Mouse (Mus musculus) heart, embryonic 14.5 days (tissue): ENCODE data around the gene Ipo9. TPM values are rescaled to one million over a fixed set of nuclear protein-coding genes. Genes with fewer than 3 reads are reported as not detected.

Source experiments
- ATAC-seq: fragments of 200-750 bp; cut with Nextera tagmentation; 2 replicates; pipeline ENCODE4 v1.8.0; 2017; ENCODE audit warnings: low read depth, moderate TSS enrichment; ENCODE audit not compliant: insufficient number of reproducible peaks, insufficient read depth, low FRiP score
- H3K27ac ChIP-seq, 2 experiments: fragments of 200-500 bp in 1 of 2; fragments of 300-500 bp in 1 of 2; sonication (generic) in 1 of 2; replicated peaks in 1 of 2; 2 replicates each; pipeline ENCODE4 v1.5.1; 2012 to 2014; ENCODE audit warnings: low read depth in 2 of 2, low read length in 2 of 2, control low read depth in 1 of 2, mild to moderate bottlenecking in 1 of 2, mixed read lengths in 1 of 2; ENCODE audit not compliant: control insufficient read depth in 1 of 2, insufficient read depth in 1 of 2
- H3K27me3 ChIP-seq: fragments of 300-500 bp; sonication (generic); 2 replicates; pipeline ENCODE4 v1.6.1; 2014; ENCODE audit warnings: mild to moderate bottlenecking, low read length, control low read depth; ENCODE audit not compliant: control insufficient read depth, insufficient read depth
- H3K36me3 ChIP-seq: fragments of 300-500 bp; sonication (generic); 2 replicates; pipeline ENCODE4 v1.6.1; 2014; ENCODE audit warnings: mild to moderate bottlenecking, control low read depth, low read length, mixed read lengths; ENCODE audit not compliant: control insufficient read depth, insufficient read depth
- H3K4me1 ChIP-seq, 2 experiments: fragments of 200-500 bp in 1 of 2; fragments of 300-500 bp in 1 of 2; sonication (generic) in 1 of 2; 2 replicates each; pipeline ENCODE4 v1.6.1; 2012 to 2014; ENCODE audit warnings: low read length in 2 of 2, control low read depth in 1 of 2, mixed read lengths in 1 of 2; ENCODE audit not compliant: control insufficient read depth in 2 of 2, insufficient read depth in 2 of 2
- H3K4me2 ChIP-seq: fragments of 300-500 bp; sonication (generic); 2 replicates; pipeline ENCODE4 v1.6.1; 2014; ENCODE audit warnings: mild to moderate bottlenecking, low read length
- H3K4me3 ChIP-seq, 2 experiments: fragments of 200-500 bp in 1 of 2; fragments of 300-500 bp in 1 of 2; sonication (generic) in 1 of 2; 2 replicates each; pipeline ENCODE4 v1.5.1; 2012 to 2014; ENCODE audit warnings: low read length in 2 of 2, mild to moderate bottlenecking in 2 of 2, control low read depth in 1 of 2, low read depth in 1 of 2, moderate library complexity in 1 of 2; ENCODE audit not compliant: control insufficient read depth in 1 of 2, insufficient read depth in 1 of 2
- H3K9ac ChIP-seq: fragments of 300-500 bp; sonication (generic); 2 replicates; pipeline ENCODE4 v1.6.1; 2014; ENCODE audit warnings: mild to moderate bottlenecking, low read length
- H3K9me3 ChIP-seq: fragments of 300-500 bp; sonication (generic); 2 replicates; pipeline ENCODE4 v1.6.1; 2016; ENCODE audit warnings: low read length, control low read depth; ENCODE audit not compliant: control insufficient read depth
- WGBS: fragments of 180-500 bp; shearing (Covaris S2); extraction: QIAGEN DNeasy Blood & Tissue Kit; methylation state at CpG from one replicate; pipeline ENCODE4 v1.1.7; 2014; 5-methylcytosine and 5-hydroxymethylcytosine counted together
- polyA plus RNA-seq: library from polyadenylated mRNA; unstranded; fragments of >200 nt; fragmentation: Nextera tagmentation; extraction: Ambion mirVana; gene quantifications from 2 replicates; pipeline ENCODE4 v1.2.1, GENCODE M21; 2014

Gene Ipo9
- polyA plus RNA-seq, 1 experiment from 2014 or later = 82.1 TPM

DNA sequence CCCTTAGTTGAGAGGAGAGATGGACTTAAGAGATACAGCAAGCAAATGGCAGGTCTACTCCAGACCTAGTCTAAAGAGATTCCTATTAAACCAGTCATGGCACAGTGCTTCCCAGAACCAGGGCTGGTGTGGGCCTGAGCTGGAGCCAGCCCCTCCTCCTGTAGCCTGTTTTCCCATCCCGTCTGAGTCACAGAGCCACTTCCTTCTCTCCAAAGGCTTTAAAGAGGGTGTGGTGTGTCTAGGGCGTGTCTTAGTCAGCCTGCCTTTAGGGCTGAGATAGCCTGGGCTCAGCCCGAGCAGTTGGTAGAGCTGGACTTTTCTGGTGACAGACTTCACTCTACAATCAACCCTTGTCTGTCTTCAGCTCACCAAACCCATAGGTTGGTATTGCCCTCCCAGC lies 36.6 kb upstream of the Ipo9 start:
- Histone ChIP-seq H3K36me3 (peaks cover 100% of the 10 kb centered on the region), H3K4me2 (no peak overlapping the region), H3K4me1 (peaks cover 0 to 5% of the 10 kb centered on the region in 2 experiments; a peak in 2 of 4 replicates), H3K27me3 (no peaks in the 10 kb centered on the region), H3K27ac (no peak overlapping the region), H3K9ac (no peak overlapping the region), H3K4me3 (no peak overlapping the region), H3K9me3 (no peaks in the 10 kb centered on the region)
- WGBS = 43% methylated on average over 3 of the region's 3 CpGs
- ATAC-seq = no peak

DNA sequence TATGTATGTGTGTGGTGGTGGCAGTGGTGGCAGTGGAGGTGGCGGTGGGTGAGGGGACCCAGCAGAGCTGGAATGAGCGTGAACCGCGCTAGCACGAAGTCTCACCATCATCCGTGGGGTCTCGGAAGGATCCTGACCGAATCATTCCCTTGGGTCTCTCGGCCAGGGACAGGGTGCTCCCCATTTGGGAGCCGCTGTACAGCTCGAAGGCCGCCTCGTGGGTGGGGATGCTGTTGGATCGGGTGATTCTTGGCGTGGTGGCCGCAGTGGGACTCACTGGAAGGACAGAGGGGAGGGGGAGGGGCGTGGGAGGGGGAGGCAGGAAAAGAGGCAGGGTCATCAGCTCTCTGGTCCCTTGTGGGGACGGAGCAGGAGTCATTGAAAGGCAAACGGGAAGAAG lies 35.4 kb upstream of the Ipo9 start:
- no peak for ATAC-seq
- Histone ChIP-seq H3K27me3 (no peaks in the 10 kb centered on the region), H3K27ac (no peak overlapping the region), H3K4me1 (peaks cover 0 to 5% of the 10 kb centered on the region in 2 experiments; a peak in 1 of 4 replicates), H3K4me2 (no peak overlapping the region), H3K36me3 (peaks cover 93% of the 10 kb centered on the region), H3K4me3 (no peak overlapping the region), H3K9ac (no peak overlapping the region), H3K9me3 (no peaks in the 10 kb centered on the region)
- WGBS = 88% methylated on average over 19 of the region's 19 CpGs

DNA sequence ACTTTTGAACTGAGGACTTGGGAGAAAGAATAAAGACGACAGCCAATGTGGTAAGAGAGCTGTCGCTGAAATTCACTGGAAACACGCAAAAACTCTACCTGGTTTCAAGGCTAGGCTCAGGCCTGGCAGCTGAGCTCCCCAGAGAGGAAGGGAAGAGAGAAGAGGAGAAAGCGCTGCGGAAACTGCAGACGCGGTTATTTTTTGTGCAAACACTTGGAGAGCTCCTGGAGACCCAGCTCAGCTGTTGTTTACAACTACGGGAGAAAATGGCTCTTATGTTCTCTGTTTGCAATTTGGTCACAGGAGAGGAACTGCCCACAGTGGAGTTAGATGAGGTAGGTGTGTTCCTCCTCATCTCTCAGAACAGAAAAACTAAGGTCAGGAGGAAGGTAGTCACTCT lies 32.4 kb upstream of the Ipo9 start:
- Histone ChIP-seq H3K9ac (no peak overlapping the region), H3K4me3 (no peak overlapping the region), H3K4me2 (no peak overlapping the region), H3K36me3 (peaks cover 93% of the 10 kb centered on the region), H3K9me3 (no peaks in the 10 kb centered on the region), H3K27ac (peak overlapping the region in 1 of 2 experiments; percentile 33; a peak in 1 of 4 replicates), H3K4me1 (peaks cover 0 to 5% of the 10 kb centered on the region in 2 experiments; a peak in 1 of 4 replicates), H3K27me3 (no peaks in the 10 kb centered on the region)
- ATAC-seq = no peak
- 73% methylated on average over 8 of the region's 8 CpGs for WGBS

GRCm38 (mm10) chr1:135462304-135462703 lies 32.0 kb upstream of the Ipo9 start:
- no peak overlapping the region for H3K9ac ChIP-seq
- no peaks in the 10 kb centered on the region for H3K9me3 ChIP-seq
- H3K36me3 ChIP-seq = peaks cover 93% of the 10 kb centered on the region
- peak overlapping the region in 1 of 2 experiments; percentile 33; a peak in 2 of 4 replicates for H3K27ac ChIP-seq
- ATAC-seq = no peak
- H3K4me3 ChIP-seq = no peak overlapping the region
- peaks cover 0 to 5% of the 10 kb centered on the region in 2 experiments; a peak in 1 of 4 replicates for H3K4me1 ChIP-seq
- no peaks in the 10 kb centered on the region for H3K27me3 ChIP-seq
- 43% methylated on average over 4 of the region's 4 CpGs for WGBS
- no peak overlapping the region for H3K4me2 ChIP-seq

DNA sequence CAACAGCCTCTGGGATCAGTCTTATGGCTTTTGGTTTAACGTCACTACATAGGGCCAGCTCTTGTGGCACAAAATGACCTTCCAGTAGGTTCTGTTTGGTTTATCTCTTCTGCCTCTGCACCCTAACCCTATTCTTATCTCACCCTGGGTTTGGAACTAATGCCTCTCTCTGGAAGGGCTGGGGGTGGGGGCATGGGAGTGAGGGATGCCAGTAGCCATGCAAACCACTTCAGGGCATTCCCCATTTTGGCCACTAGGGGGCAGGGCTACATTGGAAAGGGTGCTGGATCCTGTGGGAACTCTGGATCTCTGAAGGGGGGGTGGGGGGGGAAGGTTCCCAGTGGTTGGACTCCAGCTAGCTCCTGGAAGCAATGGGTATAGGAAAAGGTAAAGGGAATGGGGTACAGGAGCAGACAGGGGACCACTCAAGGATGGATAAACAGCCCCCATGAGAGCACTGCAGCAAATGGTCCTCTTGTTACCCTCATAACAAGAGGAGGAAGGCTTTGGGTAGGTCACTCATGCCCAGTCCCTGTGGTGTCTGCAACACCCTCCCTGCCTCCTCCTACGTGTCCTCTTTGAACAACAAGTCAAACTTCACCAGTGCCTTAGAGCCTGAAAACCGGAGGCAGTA lies 30.9 kb upstream of the Ipo9 start:
- Histone ChIP-seq H3K36me3 (peaks cover 93% of the 10 kb centered on the region), H3K9me3 (no peaks in the 10 kb centered on the region), H3K27ac (no peak overlapping the region), H3K4me2 (no peak overlapping the region), H3K4me1 (peaks cover 0 to 5% of the 10 kb centered on the region in 2 experiments; a peak in 1 of 4 replicates), H3K4me3 (no peak overlapping the region), H3K9ac (no peak overlapping the region), H3K27me3 (no peaks in the 10 kb centered on the region)
- no peak for ATAC-seq
- 64% methylated on average over 3 of the region's 3 CpGs for WGBS

- H3K4me2 ChIP-seq = no peak overlapping the region
- H3K27ac ChIP-seq = no peak overlapping the region
- peaks cover 0 to 5% of the 10 kb centered on the region in 2 experiments; a peak in 1 of 4 replicates for H3K4me1 ChIP-seq
- 90% methylated on average over 16 of the region's 16 CpGs for WGBS
- no peaks in the 10 kb centered on the region for H3K27me3 ChIP-seq
- peaks cover 93% of the 10 kb centered on the region for H3K36me3 ChIP-seq
- H3K9ac ChIP-seq = no peak overlapping the region
- H3K4me3 ChIP-seq = no peak overlapping the region
- H3K9me3 ChIP-seq = no peaks in the 10 kb centered on the region
- ATAC-seq = no peak
Measured at GRCm38 (mm10) chr1:135460521-135460920, 30.2 kb upstream of the Ipo9 start.

DNA sequence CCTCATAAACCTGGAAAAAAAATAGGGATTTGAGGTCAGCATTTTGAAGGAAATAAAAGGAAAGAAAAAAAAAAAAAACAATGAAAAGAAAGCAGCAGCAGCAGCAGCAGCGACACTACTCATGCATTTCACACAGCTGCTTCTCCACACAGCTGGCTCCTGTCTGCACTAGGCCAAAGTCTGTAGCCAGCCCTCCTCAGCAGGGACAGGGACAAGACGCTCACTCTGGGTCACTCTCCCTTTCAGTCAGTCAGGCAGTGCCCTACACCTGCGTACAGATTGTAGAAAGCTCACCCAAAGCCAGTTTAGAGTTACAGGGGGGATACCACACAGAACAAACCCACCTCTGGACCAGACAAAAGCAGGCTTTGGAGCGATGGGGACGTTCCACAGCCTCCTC lies 27.6 kb upstream of the Ipo9 start:
- no peak overlapping the region for H3K27ac ChIP-seq
- H3K36me3 ChIP-seq = peaks cover 93% of the 10 kb centered on the region
- peaks cover 0 to under 1% of the 10 kb centered on the region in 2 experiments; a peak in 1 of 4 replicates for H3K4me1 ChIP-seq
- H3K9me3 ChIP-seq = no peaks in the 10 kb centered on the region
- WGBS = 92% methylated on average over 5 of the region's 5 CpGs
- no peak for ATAC-seq
- H3K4me3 ChIP-seq = no peak overlapping the region
- no peak overlapping the region for H3K9ac ChIP-seq
- no peaks in the 10 kb centered on the region for H3K27me3 ChIP-seq
- no peak overlapping the region for H3K4me2 ChIP-seq

- Histone ChIP-seq H3K9me3 (no peaks in the 10 kb centered on the region), H3K4me1 (no peaks in the 10 kb centered on the region), H3K27me3 (no peaks in the 10 kb centered on the region), H3K4me2 (no peak overlapping the region), H3K9ac (no peak overlapping the region), H3K36me3 (peaks cover 92% of the 10 kb centered on the region), H3K27ac (no peak overlapping the region), H3K4me3 (no peak overlapping the region)
- WGBS = 53% methylated on average over 10 of the region's 10 CpGs
- no peak for ATAC-seq
Measured at GRCm38 (mm10) chr1:135452259-135452658, 22.0 kb upstream of the Ipo9 start.
